Mouse (Mus musculus): ENCODE data around the gene Sox14. TPM values are rescaled to one million over a fixed set of nuclear protein-coding genes. Genes with fewer than 3 reads are reported as not detected.

The Sox14 gene
- 5.7 and 8.7 TPM in 2 replicates for polyA plus RNA-seq (2012; rRNA removed)

DNA sequence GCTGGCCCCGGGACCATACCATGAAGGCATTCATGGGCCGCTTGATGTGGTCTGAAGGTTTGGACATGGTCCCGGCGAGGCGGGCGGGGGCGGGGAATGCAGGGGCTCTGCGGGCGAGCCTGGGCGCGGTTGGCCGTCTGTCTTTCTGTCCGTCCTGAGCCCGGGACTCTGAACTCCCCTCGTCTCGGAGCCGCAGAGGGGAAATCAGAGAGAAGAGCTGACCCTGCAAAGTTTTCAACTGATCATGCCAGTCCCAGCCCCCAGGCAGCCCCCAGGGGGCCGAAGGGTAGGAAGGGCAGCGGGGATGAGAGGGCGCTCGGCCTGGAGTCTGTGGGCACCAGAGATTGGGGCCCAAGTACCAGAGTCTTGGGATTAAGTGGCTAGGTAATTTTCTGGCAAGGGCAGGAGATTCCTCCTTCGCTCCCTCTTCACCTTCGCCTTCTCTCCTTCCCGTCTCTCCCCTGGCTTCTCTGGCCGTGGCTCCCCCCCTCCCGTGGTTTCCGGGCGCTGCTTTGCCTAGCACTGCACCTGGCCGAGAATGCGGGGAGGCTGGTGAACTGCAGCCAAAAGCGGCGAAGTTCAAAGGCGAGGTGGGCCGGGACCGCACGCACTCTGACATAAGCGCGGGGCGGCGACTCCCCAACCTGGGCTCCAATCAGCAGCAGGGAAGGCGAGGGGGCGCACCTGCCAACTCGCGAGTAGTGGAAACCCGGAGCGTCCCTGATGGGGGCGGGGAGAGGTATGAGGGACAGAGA is at the start of gene Sox14:
Gene Sox14 (minus strand): TSS at position 553 of the 755 bp plus-strand sequence.

Other genes starting within 250 kb of the Sox14 start
- 15.0 and 15.4 TPM in 2 replicates for gene Dzip1l, start 246.7 kb downstream of the Sox14 start, polyA plus RNA-seq (2012; rRNA removed)
- gene Cldn18, start 158.9 kb downstream of the Sox14 start, polyA plus RNA-seq (2012; rRNA removed), result 0.04 TPM in 1 of 2 replicates, not detected in the other

Measured in central nervous system, embryonic 11.5 days (tissue).